Mouse (Mus musculus) lung, postnatal 0 days (tissue): ENCODE results near the gene Gm8947. TPM values are rescaled to one million over a fixed set of nuclear protein-coding genes. Genes with fewer than 3 reads are reported as not detected.
"Not testable (repeated sequence)": the region's sequence is repeated elsewhere in the genome, so short reads cannot be mapped to it uniquely, and the experiment has no call there.

Experiments
- ATAC-seq: fragments of 200-750 bp; cut with Nextera tagmentation; 2 replicates; pipeline ENCODE4 v1.8.0; 2017; ENCODE audit warnings: moderate library complexity
- DNase-seq: peaks from one replicate; pipeline ENCODE4 v3.0.0-alpha.2; 2016; ENCODE audit warnings: low spot score
- H3K27ac ChIP-seq: fragments of 300-500 bp; sonication (generic); 2 replicates; pipeline ENCODE4 v1.5.1; 2014; ENCODE audit warnings: antibody characterized with exemption, mild to moderate bottlenecking, low read length, mixed read lengths
- H3K27me3 ChIP-seq: fragments of 300-500 bp; sonication (generic); replicated peaks from 2 replicates; pipeline ENCODE4 v1.6.1; 2014; ENCODE audit warnings: low read length, mixed read lengths; ENCODE audit not compliant: insufficient read depth
- H3K36me3 ChIP-seq: fragments of 300-500 bp; sonication (generic); 2 replicates; pipeline ENCODE4 v1.6.1; 2014; ENCODE audit warnings: low read length, mixed read lengths; ENCODE audit not compliant: insufficient read depth
- H3K4me1 ChIP-seq: fragments of 300-500 bp; sonication (generic); 2 replicates; pipeline ENCODE4 v1.6.1; 2014; ENCODE audit warnings: antibody characterized with exemption, low read depth, low read length, mixed read lengths; ENCODE audit not compliant: insufficient read depth
- H3K4me2 ChIP-seq: fragments of 300-500 bp; sonication (generic); replicated peaks from 2 replicates; pipeline ENCODE4 v1.6.1; 2014; ENCODE audit warnings: low read depth, mild to moderate bottlenecking, low read length, moderate library complexity, mixed read lengths
- H3K4me3 ChIP-seq: fragments of 300-500 bp; sonication (generic); 2 replicates; pipeline ENCODE4 v1.5.1; 2014; ENCODE audit warnings: low read depth, low read length
- H3K9ac ChIP-seq: fragments of 300-500 bp; sonication (generic); replicated peaks from 2 replicates; pipeline ENCODE4 v1.6.1; 2014; ENCODE audit warnings: low read depth, mild to moderate bottlenecking
- H3K9me3 ChIP-seq: fragments of 300-500 bp; sonication (generic); 2 replicates; pipeline ENCODE4 v1.6.1; 2016; ENCODE audit warnings: low read length, mixed read lengths
- CTCF ChIP-seq: IDR thresholded peaks from 2 replicates; pipeline ENCODE4 v1.5.1; 2016; ENCODE audit warnings: antibody characterized with exemption, mild to moderate bottlenecking
- EP300 ChIP-seq: IDR thresholded peaks from 2 replicates; pipeline ENCODE4 v1.6.1; 2016; ENCODE audit warnings: antibody characterized with exemption, mild to moderate bottlenecking, control low read depth
- WGBS: fragments of 180-500 bp; shearing (Covaris S2); extraction: QIAGEN DNeasy Blood & Tissue Kit; methylation state at CpG from one replicate; pipeline ENCODE4 v1.1.7; 2014; 5-methylcytosine and 5-hydroxymethylcytosine counted together
- polyA plus RNA-seq: library from polyadenylated mRNA; unstranded; fragments of >200 nt; fragmentation: Nextera tagmentation; extraction: Ambion mirVana; gene quantifications from 2 replicates; pipeline ENCODE4 v1.2.1, GENCODE M21; 2015

The Gm8947 gene
- polyA plus RNA-seq: not detected in 2 replicates

- H3K27ac ChIP-seq, H3K4me2 ChIP-seq, H3K9ac ChIP-seq, H3K27me3 ChIP-seq, H3K9me3 ChIP-seq, ATAC-seq, H3K36me3 ChIP-seq, H3K4me1 ChIP-seq, H3K4me3 ChIP-seq, DNase-seq: not testable (repeated sequence)
- no CpG with 5 or more reads among the region's 7 CpGs for WGBS
Measured at GRCm38 (mm10) chr1:151192075-151192474, at the start of gene Gm8947. Gene Gm8947 (plus strand): TSS chr1:151192376.

GRCm38 (mm10) chr1:151144471-151145146, 47.6 kb upstream of the Gm8947 start:
- no peak overlapping the region for H3K27ac ChIP-seq
- H3K4me3 ChIP-seq: no peak overlapping the region
- TF ChIP-seq EP300 (no peak), CTCF (no peak)
- 31% methylated on average over 6 of the region's 6 CpGs for WGBS
- no peaks in the 10 kb centered on the region for H3K4me1 ChIP-seq
- no peaks in the 10 kb centered on the region for H3K27me3 ChIP-seq
- no peaks in the 10 kb centered on the region for H3K9me3 ChIP-seq
- no peaks in the 10 kb centered on the region for H3K36me3 ChIP-seq
- ATAC-seq (no peak), DNase-seq (no peak)
- no peak overlapping the region for H3K4me2 ChIP-seq
- H3K9ac ChIP-seq: no peak overlapping the region

- H3K4me3 ChIP-seq: no peak overlapping the region
- TF ChIP-seq EP300: no peak
- TF ChIP-seq CTCF: no peak
- no peak overlapping the region for H3K27ac ChIP-seq
- no peak overlapping the region for H3K4me2 ChIP-seq
- H3K27me3 ChIP-seq: no peaks in the 10 kb centered on the region
- DNase-seq: no peak
- ATAC-seq: no peak
- no peaks in the 10 kb centered on the region for H3K36me3 ChIP-seq
- no peaks in the 10 kb centered on the region for H3K9me3 ChIP-seq
- no peak overlapping the region for H3K9ac ChIP-seq
- H3K4me1 ChIP-seq: no peaks in the 10 kb centered on the region
Measured at GRCm38 (mm10) chr1:151147801-151148200, 44.4 kb upstream of the Gm8947 start.

GRCm38 (mm10) chr1:151150211-151150610, 42.0 kb upstream of the Gm8947 start:
- DNase-seq: no peak
- no peak overlapping the region for H3K4me3 ChIP-seq
- no peaks in the 10 kb centered on the region for H3K36me3 ChIP-seq
- H3K4me1 ChIP-seq: no peaks in the 10 kb centered on the region
- no peak overlapping the region for H3K9ac ChIP-seq
- no peak for ATAC-seq
- no peaks in the 10 kb centered on the region for H3K27me3 ChIP-seq
- no peak for TF ChIP-seq EP300
- no peak for TF ChIP-seq CTCF
- WGBS: 90% methylated on average over 7 of the region's 7 CpGs
- no peaks in the 10 kb centered on the region for H3K9me3 ChIP-seq
- H3K4me2 ChIP-seq: no peak overlapping the region
- no peak overlapping the region for H3K27ac ChIP-seq

GRCm38 (mm10) chr1:151151089-151151488, 41.1 kb upstream of the Gm8947 start:
- Histone ChIP-seq H3K27me3 (no peaks in the 10 kb centered on the region), H3K9me3 (no peaks in the 10 kb centered on the region), H3K4me3 (no peak overlapping the region), H3K27ac (no peak overlapping the region), H3K36me3 (no peaks in the 10 kb centered on the region), H3K4me2 (no peak overlapping the region), H3K4me1 (no peaks in the 10 kb centered on the region), H3K9ac (no peak overlapping the region)
- 69% methylated on average over 2 of the region's 2 CpGs for WGBS
- TF ChIP-seq CTCF: no peak
- no peak for TF ChIP-seq EP300
- ATAC-seq: no peak
- no peak for DNase-seq

- no peak overlapping the region for H3K27ac ChIP-seq
- H3K27me3 ChIP-seq: no peaks in the 10 kb centered on the region
- ATAC-seq (no peak), DNase-seq (no peak)
- no peaks in the 10 kb centered on the region for H3K9me3 ChIP-seq
- no peak overlapping the region for H3K4me2 ChIP-seq
- H3K36me3 ChIP-seq: no peaks in the 10 kb centered on the region
- H3K4me1 ChIP-seq: no peaks in the 10 kb centered on the region
- H3K4me3 ChIP-seq: no peak overlapping the region
- TF ChIP-seq EP300 (no peak), CTCF (no peak)
- no peak overlapping the region for H3K9ac ChIP-seq
- WGBS: 70% methylated on average over 6 of the region's 6 CpGs
Measured at GRCm38 (mm10) chr1:151153056-151153652, 39.0 kb upstream of the Gm8947 start.

- DNase-seq, H3K4me3 ChIP-seq, ATAC-seq, H3K27ac ChIP-seq, H3K9ac ChIP-seq, H3K27me3 ChIP-seq, H3K4me1 ChIP-seq, H3K9me3 ChIP-seq, H3K4me2 ChIP-seq, H3K36me3 ChIP-seq: not testable (repeated sequence)
- 90% methylated on average over 9 of the region's 9 CpGs for WGBS
Measured at GRCm38 (mm10) chr1:151154131-151154530, 38.0 kb upstream of the Gm8947 start.
